Mouse (Mus musculus) myocyte (in vitro differentiated cells): ENCODE measurements around the gene Vav2.

ENCODE experiments used
- CEBPB ChIP-seq: IDR thresholded peaks from 2 replicates; pipeline ENCODE4 v1.6.1; 2011; ENCODE audit warnings: mild to moderate bottlenecking, moderate library complexity; ENCODE audit not compliant: poor library complexity, insufficient read depth, severe bottlenecking
- E2F4 ChIP-seq: IDR thresholded peaks from one replicate; pipeline ENCODE4 v1.6.1; 2011; ENCODE audit warnings: mild to moderate bottlenecking, control low read depth, moderate library complexity; ENCODE audit not compliant: insufficient read depth
- POLR2A ChIP-seq: IDR thresholded peaks from one replicate; pipeline ENCODE4 v1.6.1; 2011; ENCODE audit warnings: low read depth, mild to moderate bottlenecking, control low read depth, moderate library complexity; ENCODE audit not compliant: insufficient read length
- TCF12 ChIP-seq: IDR thresholded peaks from one replicate; pipeline ENCODE4 v1.6.1; 2011; ENCODE audit warnings: mild to moderate bottlenecking, control low read depth; ENCODE audit not compliant: poor library complexity, insufficient read depth, severe bottlenecking

DNA sequence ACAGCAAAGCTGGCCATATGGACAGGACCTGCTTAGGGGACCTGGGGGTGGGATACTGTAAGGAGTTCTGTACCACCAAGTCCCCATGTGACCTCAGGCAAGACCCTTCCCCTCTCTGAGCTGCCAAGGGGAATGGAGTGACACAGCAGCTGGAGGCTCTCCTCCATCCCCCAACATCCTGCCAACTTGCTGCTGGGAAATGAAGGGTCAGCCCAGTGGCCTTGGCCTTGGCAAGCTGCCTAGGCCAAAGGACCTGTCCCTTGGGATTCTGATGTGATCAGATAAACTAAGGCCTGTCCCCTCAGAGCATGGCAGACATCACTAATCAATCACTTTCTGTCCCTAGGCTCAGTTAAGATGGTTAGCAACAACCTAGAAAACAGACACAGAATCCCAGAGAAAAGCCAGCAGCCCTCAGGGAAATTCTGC lies 98.2 kb downstream of the Vav2 start:
- TF ChIP-seq E2F4 (no peak), CEBPB (no peak), POLR2A (no peak), TCF12 (no peak)
